Mouse (Mus musculus) layer of hippocampus, adult 11-12 months (tissue): ENCODE data around the gene Cubn.

ENCODE experiments used
- DNase-seq: peaks from one replicate; pipeline ENCODE4 v3.0.0; 2022; ENCODE audit warnings: low spot score

Cubn gene

DNA sequence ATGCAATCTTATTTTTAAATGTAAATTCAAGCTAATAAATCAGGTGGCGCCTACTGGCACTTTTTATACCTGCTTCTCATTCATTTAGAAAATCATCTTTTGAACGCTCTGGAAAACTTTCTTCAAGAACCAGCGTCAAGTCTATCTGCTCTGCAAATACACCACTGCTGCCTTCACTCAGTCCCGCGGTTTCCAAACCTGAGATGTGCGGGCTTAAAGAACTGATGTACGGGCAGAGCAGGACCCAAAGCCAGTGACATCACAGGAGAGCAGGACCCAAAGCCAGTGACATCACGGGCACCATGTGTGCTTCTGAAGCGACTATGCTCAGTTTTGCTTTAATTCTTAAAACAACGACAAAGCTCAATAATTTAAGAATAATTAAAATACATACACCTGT lies 256.8 kb downstream of the Cubn start:
- DNase-seq, result no peak

DNA sequence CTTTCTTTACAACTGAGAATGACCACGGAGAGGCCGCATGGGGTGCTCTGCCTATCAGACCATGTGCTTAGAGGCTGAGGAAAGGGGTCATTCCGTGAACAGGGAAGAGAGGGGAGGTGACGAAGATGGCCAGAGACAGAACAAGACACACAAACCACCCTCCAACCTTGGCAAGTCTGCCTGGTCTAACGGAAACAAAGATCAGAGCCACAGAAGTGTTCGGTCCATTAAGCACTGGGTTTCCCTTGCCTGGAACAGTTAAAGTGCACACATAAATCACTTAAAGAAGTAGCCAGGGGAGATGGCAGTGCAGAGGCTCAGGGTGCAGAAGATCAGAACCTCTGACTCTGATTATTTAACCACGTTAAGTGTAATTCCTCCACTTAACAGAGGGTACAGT lies 257.7 kb downstream of the Cubn start:
- no peak for DNase-seq

DNA sequence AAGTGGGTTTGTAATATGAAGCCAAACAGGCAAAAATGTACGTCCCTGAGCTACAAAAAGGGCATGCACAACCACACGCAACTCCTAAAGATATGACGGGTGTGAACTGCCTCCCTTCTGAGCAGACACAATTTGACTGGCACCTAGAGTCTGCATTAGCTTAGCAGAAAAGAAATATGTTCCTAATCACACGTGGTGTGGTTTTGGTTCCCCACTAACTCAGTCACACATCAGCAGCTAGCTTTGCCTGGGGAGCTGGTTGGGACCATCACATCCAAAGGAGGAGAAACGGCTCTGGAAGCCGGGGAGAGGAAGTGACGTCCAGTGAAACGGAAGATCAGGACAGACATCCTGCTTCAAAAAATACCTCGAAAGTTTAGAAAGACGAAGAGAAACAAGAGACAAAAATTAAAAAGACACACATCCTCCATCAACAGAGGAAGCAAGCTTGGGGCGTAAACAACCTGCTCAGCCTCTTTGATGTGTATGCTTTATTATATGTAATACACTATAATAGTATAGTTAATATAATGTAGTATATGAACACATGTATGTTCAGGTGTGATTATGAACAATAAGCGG lies 258.3 kb downstream of the Cubn start:
- DNase-seq, result no peak

DNA sequence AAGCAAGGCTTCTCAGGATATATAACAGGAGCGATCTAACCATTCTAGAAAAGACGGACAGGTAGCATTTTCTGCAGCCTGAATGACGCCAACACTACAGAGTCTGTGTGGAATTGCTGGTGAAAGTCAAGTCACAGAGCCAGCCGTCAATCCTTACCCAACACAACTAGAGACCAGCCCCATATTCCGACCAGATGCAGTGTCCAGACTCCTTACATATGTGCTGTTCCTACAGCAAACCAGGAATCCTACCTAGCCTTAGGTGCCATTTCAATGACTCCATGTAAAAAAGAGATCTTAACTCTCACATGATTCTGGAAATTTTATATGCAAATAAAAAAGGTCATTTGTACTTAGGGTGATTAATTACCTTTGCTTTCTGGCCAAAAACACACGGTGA lies 259.3 kb downstream of the Cubn start:
- no peak for DNase-seq

DNA sequence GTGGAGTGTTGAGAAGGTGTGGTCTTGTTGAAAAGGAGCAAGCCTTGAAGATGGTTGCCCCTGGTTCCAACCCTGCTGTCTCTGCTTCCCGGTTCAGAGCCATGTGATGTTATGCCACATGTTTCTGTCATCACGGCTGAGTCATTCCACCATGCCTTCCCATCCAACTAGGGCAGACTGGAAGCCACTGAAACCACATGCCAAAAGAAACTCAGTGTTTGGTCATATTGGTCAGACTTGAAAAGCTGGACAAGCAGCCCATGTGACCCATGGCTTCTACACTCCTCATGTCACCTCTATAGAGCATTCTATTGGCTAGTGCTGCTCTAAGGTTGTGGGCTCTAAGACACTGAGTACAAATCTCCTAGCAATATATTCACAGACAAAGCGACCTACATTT lies 261.9 kb downstream of the Cubn start:
- DNase-seq, result no peak
